Mouse (Mus musculus): ENCODE data around the gene Cxcl1. TPM values are rescaled to one million over a fixed set of nuclear protein-coding genes. Genes with fewer than 3 reads are reported as not detected.

The Cxcl1 gene
- polyA plus RNA-seq, 1 experiment from 2014 or later = not detected

DNA sequence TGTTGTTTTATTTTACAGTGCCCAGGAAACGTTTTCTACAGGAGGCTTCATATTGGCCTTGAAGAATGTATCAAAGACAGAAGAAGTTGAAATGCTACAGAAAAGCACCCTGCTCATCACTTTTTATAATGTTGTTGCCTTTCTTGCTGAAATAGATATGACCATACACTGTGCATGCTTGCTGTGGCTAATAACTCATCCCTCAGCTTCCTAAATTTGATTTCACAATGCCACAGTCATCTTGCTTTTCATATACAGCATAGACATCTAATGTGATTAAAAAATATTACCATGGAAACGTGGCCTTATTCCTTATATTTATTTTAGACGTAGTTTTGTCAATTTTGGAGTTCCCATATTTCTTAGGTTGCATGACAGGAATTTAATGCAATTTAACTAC lies 6.4 kb downstream of the Cxcl1 start:
- H3K4me3 ChIP-seq = no peak overlapping the region
- no peaks in the 10 kb centered on the region for H3K4me1 ChIP-seq

DNA sequence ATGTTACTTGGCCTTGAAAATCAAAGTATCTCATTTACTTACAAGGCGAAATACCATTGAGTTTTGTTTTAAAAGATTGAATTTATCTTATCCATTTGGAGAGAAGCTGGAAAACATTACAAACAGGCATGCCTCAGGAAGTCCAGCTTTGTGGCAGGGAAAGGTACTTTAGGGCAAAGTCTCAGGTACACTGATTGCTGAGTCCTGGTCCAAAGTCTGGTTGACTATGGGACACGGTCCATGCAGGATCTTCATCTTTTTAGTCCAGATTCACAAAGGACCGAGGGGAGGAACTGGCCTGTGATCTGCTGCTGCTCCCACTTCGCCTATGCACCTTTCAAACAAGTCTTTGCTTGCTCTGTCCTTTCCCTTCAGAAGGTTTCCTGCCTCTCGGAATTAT lies 8.3 kb downstream of the Cxcl1 start:
- Histone ChIP-seq H3K4me3 (no peak overlapping the region), H3K4me1 (peaks cover 7% of the 10 kb centered on the region; the same call in 1 of the 2 replicates)
- ATAC-seq (ENCODE audit: low FRiP score, low read depth) = no peak

More for the DNA sequence above, 6.4 kb downstream of the Cxcl1 start:
- WGBS = 74% methylated on average over 3 of the region's 3 CpGs
- Histone ChIP-seq H3K9ac (no peak overlapping the region), H3K36me3 (no peaks in the 10 kb centered on the region), H3K27me3 (replicated peaks) (no peaks in the 10 kb centered on the region), H3K9me3 (no peaks in the 10 kb centered on the region), H3K27ac (no peak overlapping the region), H3K4me2 (replicated peaks) (no peak overlapping the region)
- ATAC-seq (ENCODE audit: low FRiP score, low read depth) = no peak

DNA sequence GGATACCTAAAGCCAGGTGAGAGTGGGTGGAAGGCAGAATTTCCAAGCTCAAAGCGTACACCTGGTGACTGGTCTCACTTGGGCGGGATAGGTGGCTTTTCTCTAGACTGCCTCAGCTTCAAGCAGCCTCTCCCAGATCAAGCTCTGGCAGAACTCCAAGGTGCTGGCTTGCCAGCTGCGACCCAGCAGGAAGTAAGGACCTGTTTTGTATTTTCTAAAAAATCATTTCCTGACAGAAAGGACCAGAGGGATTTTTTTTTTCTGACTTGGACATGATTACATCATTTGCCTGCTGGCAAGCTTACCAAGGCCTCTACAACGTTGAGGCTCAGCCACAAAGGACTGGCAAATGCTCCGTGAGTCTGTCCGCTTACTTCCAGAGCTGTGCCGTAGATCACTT lies 9.1 kb downstream of the Cxcl1 start:
- 64% methylated on average over 7 of the region's 7 CpGs for WGBS
- H3K4me2 ChIP-seq (replicated peaks) = no peak overlapping the region
- H3K9ac ChIP-seq = no peak overlapping the region
- H3K27ac ChIP-seq = no peak overlapping the region
- ATAC-seq (ENCODE audit: low FRiP score, low read depth) = no peak
- H3K4me1 ChIP-seq = peaks cover 7% of the 10 kb centered on the region; the same call in 1 of the 2 replicates
- H3K9me3 ChIP-seq = no peaks in the 10 kb centered on the region
- H3K4me3 ChIP-seq = no peak overlapping the region
- H3K36me3 ChIP-seq = no peaks in the 10 kb centered on the region
- peaks cover 6% of the 10 kb centered on the region; the same call in 1 of the 2 replicates for H3K27me3 ChIP-seq (replicated peaks)

More for the DNA sequence above, 8.3 kb downstream of the Cxcl1 start:
- WGBS = 83% methylated on average over 5 of the region's 5 CpGs
- Histone ChIP-seq H3K27me3 (replicated peaks) (peaks cover 4% of the 10 kb centered on the region; the same call in 1 of the 2 replicates), H3K9ac (no peak overlapping the region), H3K27ac (no peak overlapping the region), H3K4me2 (replicated peaks) (no peak overlapping the region), H3K36me3 (no peaks in the 10 kb centered on the region), H3K9me3 (no peaks in the 10 kb centered on the region)

DNA sequence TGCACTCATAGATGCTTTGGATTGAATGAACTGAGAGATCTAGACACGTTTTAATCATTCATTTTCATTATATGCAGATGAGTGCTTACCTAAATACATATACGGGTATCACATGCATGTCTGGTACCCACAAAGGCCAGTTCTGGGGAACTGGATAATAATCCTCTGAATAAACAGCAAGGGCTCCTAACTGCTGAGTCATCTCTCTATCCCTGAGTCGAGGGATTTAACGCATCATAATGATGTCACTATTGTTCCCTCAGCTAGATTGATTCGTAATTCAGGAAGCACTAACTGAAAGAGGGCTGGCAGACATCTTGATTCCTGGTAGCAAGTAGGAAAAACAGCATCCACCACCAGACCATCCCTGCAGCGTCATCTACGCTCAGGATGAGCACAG lies 9.6 kb downstream of the Cxcl1 start:
- Histone ChIP-seq H3K9ac (no peak overlapping the region), H3K4me1 (peaks cover 7% of the 10 kb centered on the region; the same call in 1 of the 2 replicates), H3K27me3 (replicated peaks) (peaks cover 6% of the 10 kb centered on the region; the same call in 1 of the 2 replicates), H3K27ac (no peak overlapping the region), H3K4me2 (replicated peaks) (no peak overlapping the region), H3K4me3 (no peak overlapping the region), H3K9me3 (no peaks in the 10 kb centered on the region), H3K36me3 (no peaks in the 10 kb centered on the region)
- WGBS = 73% methylated on average over 7 of the region's 7 CpGs
- no peak for ATAC-seq (ENCODE audit: low FRiP score, low read depth)

DNA sequence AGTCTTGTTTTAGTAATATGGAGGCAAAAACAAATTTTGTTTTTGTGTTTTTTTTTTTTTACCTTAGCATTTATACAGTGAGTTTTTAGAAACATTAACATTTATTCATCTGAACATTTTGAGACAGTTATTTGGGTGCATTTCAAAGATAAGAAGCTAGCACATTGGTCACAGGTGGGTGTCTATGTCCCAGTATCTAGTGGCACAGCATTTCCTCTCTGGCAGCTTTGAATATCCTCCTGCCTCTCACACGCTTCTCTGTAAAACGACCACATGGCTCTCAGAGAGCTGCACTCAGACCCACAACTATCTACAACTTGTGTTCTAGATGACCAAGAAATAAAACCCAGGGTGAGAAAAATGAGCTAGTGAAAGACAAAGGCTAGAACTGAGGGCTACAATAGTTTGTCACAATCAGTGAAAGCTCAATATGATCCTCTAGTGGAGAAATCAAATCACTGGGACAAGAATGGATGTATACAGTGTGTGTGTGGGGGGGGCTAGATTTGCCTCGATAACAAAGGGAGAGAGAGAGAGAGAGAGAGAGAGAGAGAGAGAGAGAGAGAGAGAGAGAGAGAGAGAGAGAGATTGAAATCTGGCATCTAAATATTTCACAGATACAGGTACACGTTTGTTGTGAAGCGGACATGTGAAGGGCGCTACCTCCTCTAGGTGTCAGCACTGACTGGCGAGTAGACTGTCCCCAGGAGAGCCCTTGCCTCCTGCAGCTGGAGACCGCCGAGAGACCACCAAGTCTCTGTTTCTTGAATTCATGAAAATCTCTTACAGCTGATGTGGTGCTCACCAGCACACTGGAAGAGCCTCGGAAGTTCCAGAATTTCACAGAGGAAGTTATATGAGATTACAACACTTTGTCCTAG lies 11.6 kb downstream of the Cxcl1 start:
- Histone ChIP-seq H3K27me3 (replicated peaks) (peaks cover 6% of the 10 kb centered on the region; the same call in 1 of the 2 replicates), H3K4me2 (replicated peaks) (peak overlapping the region; percentile 57), H3K4me3 (peak overlapping the region; percentile 2; the same call in 1 of the 2 replicates), H3K9me3 (no peaks in the 10 kb centered on the region), H3K4me1 (peaks cover 7% of the 10 kb centered on the region; the same call in 1 of the 2 replicates), H3K27ac (no peak overlapping the region), H3K9ac (no peak overlapping the region), H3K36me3 (no peaks in the 10 kb centered on the region)
- 15% methylated on average over 10 of the region's 10 CpGs for WGBS
- ATAC-seq (ENCODE audit: low FRiP score, low read depth) = peak; percentile 50

DNA sequence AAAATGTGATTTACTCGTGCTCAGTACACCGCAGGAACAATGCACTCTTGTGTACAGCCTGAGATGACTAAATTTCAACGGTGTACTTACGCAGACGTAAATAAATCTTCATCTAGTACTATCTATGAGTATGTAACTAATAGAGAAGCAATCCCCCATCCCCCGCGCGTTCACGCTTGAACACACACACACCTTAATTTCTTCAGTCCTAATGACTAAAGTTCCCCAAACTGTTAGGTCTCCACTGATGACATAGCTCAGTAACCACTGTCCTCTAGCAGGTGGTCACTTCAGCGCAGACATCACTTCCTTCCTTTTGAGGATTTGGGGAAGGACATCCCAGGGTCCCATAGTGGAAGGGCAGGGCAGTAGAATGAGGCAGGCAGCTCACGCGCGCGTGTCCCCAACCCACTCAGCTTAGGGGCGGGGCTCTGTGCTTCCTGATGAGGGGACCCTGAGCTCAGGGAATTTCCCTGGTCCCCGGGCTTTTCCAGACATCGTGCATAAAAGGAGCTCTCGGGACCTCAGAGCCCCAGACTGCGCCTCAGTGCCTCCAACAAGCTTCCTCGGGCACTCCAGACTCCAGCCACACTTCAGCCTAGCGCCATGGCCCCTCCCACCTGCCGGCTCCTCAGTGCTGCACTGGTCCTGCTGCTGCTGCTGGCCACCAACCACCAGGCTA lies 12.4 kb downstream of the Cxcl1 start, which contains the start of gene Cxcl2:
Cxcl2 (plus strand) TSS at position 533 of the 682 bp plus-strand sequence.
- Histone ChIP-seq H3K9me3 (no peaks in the 10 kb centered on the region), H3K27ac (no peak within 1 kb of the TSS), H3K36me3 (no peaks in the 10 kb centered on the region), H3K4me2 (replicated peaks) (peak within 1 kb of the TSS; percentile 57), H3K4me1 (peaks cover 7% of the 10 kb centered on the region; the same call in 1 of the 2 replicates), H3K27me3 (replicated peaks) (peaks cover 6% of the 10 kb centered on the region; the same call in 1 of the 2 replicates), H3K9ac (no peak within 1 kb of the TSS), H3K4me3 (peak within 1 kb of the TSS; percentile 9)
- ATAC-seq (ENCODE audit: low FRiP score, low read depth) = peak; percentile 61
- WGBS = 7% methylated on average over 22 of the region's 22 CpGs

DNA sequence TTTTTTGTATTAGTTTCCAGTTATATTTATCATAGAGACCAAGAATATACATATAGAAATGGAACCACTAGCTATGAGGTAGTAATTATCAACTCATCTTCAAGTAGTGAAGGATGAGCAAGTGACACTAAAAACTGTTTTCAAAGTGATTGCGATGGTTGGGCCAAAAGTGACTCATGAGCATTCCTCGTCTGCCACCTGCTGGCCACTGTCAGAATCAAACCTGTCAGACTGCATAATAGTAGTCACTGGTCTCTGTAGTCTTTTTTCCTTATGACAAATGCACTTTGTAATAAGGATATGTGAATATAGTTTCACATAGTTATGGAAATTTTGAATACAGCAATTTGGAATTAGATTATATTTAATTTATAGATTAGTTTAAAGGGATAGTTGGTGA lies 17.9 kb downstream of the Cxcl1 start:
- Histone ChIP-seq H3K4me3 (no peak overlapping the region), H3K9me3 (no peaks in the 10 kb centered on the region), H3K27me3 (replicated peaks) (peaks cover 6% of the 10 kb centered on the region; the same call in 1 of the 2 replicates), H3K9ac (no peak overlapping the region), H3K27ac (no peak overlapping the region), H3K4me1 (no peaks in the 10 kb centered on the region), H3K36me3 (no peaks in the 10 kb centered on the region), H3K4me2 (replicated peaks) (no peak overlapping the region)
- 0% methylated on average over 2 of the region's 2 CpGs for WGBS
- ATAC-seq (ENCODE audit: low FRiP score, low read depth) = no peak

DNA sequence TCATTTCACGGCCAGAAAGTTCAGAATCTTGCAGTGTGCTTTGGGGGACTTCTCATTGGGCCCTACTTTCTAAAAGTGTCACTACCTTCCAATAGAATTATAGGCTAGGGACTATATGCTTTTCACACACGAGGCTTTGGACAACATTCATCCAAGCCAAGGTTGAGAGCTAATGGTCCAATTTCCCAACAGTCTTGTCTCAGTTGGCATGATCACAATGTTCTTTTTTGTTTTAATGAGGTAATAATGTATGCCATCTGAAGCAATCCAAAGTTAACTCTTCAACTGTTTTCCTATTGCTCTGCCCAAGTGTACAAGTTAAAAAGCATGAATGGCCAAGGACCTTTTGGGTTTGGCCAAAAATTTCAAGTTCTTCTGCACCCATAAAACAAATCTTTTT lies 28.5 kb downstream of the Cxcl1 start:
- no peak overlapping the region for H3K4me3 ChIP-seq
- no peaks in the 10 kb centered on the region for H3K36me3 ChIP-seq
- H3K4me2 ChIP-seq (replicated peaks) = no peak overlapping the region
- no peaks in the 10 kb centered on the region for H3K4me1 ChIP-seq
- H3K9me3 ChIP-seq = no peaks in the 10 kb centered on the region
- WGBS = 78% methylated on average over 2 of the region's 2 CpGs
- H3K27me3 ChIP-seq (replicated peaks) = no peaks in the 10 kb centered on the region
- no peak for ATAC-seq (ENCODE audit: low FRiP score, low read depth)
- H3K9ac ChIP-seq = no peak overlapping the region
- H3K27ac ChIP-seq = no peak overlapping the region

DNA sequence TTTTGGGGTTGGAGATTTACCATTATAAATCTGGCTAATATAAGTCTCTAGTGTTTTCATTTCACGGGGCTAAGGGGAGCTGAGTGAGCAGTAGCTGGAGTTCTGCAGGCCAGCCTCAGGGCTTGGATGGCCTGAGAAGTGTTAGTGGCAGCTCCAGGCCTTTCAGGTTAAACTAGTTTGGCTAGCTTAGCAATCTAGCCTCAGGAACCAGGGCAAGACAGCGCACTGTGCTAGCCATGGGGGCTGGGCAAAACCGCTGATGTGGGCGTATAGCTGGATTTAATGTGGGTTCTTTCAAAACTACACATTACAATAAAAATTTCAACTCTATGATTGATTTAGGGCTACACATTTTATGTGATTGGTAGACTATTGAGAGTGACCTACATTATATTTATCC lies 31.9 kb downstream of the Cxcl1 start:
- Histone ChIP-seq H3K9me3 (no peaks in the 10 kb centered on the region), H3K27ac (no peak overlapping the region), H3K36me3 (no peaks in the 10 kb centered on the region), H3K27me3 (replicated peaks) (no peaks in the 10 kb centered on the region), H3K4me3 (no peak overlapping the region), H3K4me2 (replicated peaks) (no peak overlapping the region), H3K4me1 (no peaks in the 10 kb centered on the region), H3K9ac (no peak overlapping the region)
- WGBS = 89% methylated on average over 4 of the region's 4 CpGs
- no peak for ATAC-seq (ENCODE audit: low FRiP score, low read depth)

DNA sequence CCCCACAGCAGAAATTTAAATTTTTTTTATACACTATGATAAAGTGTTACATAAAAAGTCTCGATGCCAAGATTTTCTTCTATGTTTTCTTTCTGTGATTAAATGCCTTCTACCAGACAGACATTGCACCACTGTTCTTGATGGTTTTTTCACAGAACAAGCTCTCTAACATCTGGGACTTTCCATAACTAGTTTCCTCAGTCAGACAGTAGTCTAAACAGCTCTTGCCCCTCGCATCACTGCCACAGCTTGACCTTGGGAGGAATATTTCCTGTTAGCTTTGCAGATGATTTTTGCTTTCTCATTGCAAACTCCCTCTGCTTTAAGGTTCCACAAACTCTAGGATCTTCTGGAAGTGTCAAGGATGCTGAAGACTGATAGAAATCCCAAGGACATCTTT lies 39.5 kb downstream of the Cxcl1 start:
- Histone ChIP-seq H3K36me3 (peaks cover 11% of the 10 kb centered on the region; the same call in 1 of the 2 replicates), H3K9me3 (no peaks in the 10 kb centered on the region), H3K4me3 (peak overlapping the region; percentile 80), H3K4me1 (peaks cover 5% of the 10 kb centered on the region), H3K9ac (peak overlapping the region; percentile 97; the same call in 1 of the 2 replicates), H3K4me2 (replicated peaks) (peak overlapping the region; percentile 57), H3K27me3 (replicated peaks) (no peaks in the 10 kb centered on the region), H3K27ac (peak overlapping the region; percentile 97; the same call in 1 of the 2 replicates)
- ATAC-seq (ENCODE audit: low FRiP score, low read depth) = peak; percentile 23
- 47% methylated on average over 2 of the region's 2 CpGs for WGBS

DNA sequence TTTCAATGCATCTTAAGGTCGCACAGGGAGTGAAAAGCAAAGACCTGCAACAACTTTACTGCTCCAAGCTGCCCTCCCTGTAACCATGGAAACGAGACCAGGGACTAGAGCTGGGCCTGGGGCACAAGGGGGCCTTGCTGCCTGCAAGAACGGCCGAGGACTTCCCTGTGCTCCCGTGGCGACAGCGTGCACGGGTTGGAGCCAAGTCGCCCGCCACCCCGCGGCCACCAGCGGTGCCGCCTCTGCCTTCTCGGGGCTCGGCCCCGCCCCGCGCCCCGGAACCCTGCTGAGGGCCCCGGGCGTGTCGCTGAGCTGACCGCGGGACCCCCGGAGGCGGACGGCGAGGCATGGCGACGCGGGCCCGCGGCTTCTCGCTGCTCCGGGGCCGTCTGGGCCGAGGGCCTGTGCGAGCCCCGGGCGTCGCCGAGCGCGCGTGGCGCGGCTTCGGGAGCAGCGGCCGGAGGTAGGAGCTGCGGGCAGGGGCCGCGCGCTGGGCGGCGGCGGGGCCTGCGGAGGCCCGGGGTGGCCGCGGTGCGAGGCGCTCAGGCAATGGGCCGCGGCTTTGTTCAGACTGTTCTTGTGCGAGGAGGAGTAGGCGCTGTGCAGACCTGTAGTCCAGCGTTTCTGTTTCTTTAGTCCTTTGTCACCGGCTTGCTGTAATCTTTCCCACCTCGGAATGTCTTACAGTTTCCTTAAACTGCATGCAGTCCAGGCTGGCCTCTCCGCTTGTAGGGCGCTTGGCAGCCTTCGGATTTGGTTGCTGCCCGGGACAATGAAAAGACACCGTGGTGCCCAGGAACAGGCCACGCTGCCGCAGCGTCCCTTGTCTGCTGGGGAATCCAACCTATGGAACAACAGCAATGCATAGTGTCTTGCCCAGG lies 40.2 kb downstream of the Cxcl1 start, which contains the start of gene Mthfd2l:
Mthfd2l (plus strand) TSS at position 147 of the 881 bp plus-strand sequence.
- Histone ChIP-seq H3K36me3 (peaks cover 11% of the 10 kb centered on the region; the same call in 1 of the 2 replicates), H3K4me3 (peak within 1 kb of the TSS; percentile 80), H3K4me2 (replicated peaks) (peak within 1 kb of the TSS; percentile 57), H3K9ac (peak within 1 kb of the TSS; percentile 97), H3K4me1 (peaks cover 5% of the 10 kb centered on the region), H3K9me3 (no peaks in the 10 kb centered on the region), H3K27me3 (replicated peaks) (no peaks in the 10 kb centered on the region), H3K27ac (peak within 1 kb of the TSS; percentile 97)
- peak; percentile 98 for ATAC-seq (ENCODE audit: low FRiP score, low read depth)
- under 1% methylated on average over 78 of the region's 79 CpGs for WGBS

Data from neural tube, embryonic 12.5 days (tissue).